Mouse (Mus musculus): ENCODE results near the gene Ccr7.

GRCm38 (mm10) chr11:99137385-99137784 is 17.5 kb downstream of the Ccr7 start:
- TF ChIP-seq CTCF (IDR thresholded peaks at IDR 0.05; ENCODE audit: low read depth) (no peak), EP300 (IDR thresholded peaks at IDR 0.05; ENCODE audit: low read depth) (no peak)

Measured in liver, postnatal 0 days (tissue).